Mouse (Mus musculus) heart, embryonic 10.5 days (tissue): ENCODE data around the gene Slc5a9. TPM values are rescaled to one million over a fixed set of nuclear protein-coding genes. Genes with fewer than 3 reads are reported as not detected.

Source experiments
- DNase-seq: peaks from one replicate; pipeline ENCODE4 v3.0.0-alpha.2; 2017; ENCODE audit warnings: low spot score
- H3K27ac ChIP-seq: fragments of 300-500 bp; sonication (generic); 2 replicates; pipeline ENCODE4 v1.5.1; 2016; ENCODE audit warnings: mild to moderate bottlenecking
- H3K27me3 ChIP-seq: fragments of 300-500 bp; sonication (generic); 2 replicates; pipeline ENCODE4 v1.6.1; 2016; ENCODE audit warnings: mild to moderate bottlenecking; ENCODE audit not compliant: poor library complexity, insufficient read depth, severe bottlenecking
- H3K36me3 ChIP-seq: fragments of 300-500 bp; sonication (generic); 2 replicates; pipeline ENCODE4 v1.6.1; 2016; ENCODE audit warnings: mild to moderate bottlenecking, moderate library complexity
- H3K4me1 ChIP-seq: fragments of 300-500 bp; sonication (generic); 2 replicates; pipeline ENCODE4 v1.6.1; 2016; ENCODE audit warnings: mild to moderate bottlenecking
- H3K4me3 ChIP-seq: fragments of 300-500 bp; sonication (generic); 2 replicates; pipeline ENCODE4 v1.5.1; 2016; ENCODE audit warnings: mild to moderate bottlenecking, moderate library complexity
- H3K9me3 ChIP-seq: fragments of 300-500 bp; sonication (generic); 2 replicates; pipeline ENCODE4 v1.6.1; 2016; ENCODE audit warnings: mild to moderate bottlenecking, moderate library complexity
- WGBS: fragments of 180-500 bp; shearing (Covaris S2); methylation state at CpG from one replicate; pipeline ENCODE4 v1.1.7; 2016; 5-methylcytosine and 5-hydroxymethylcytosine counted together
- polyA plus RNA-seq: library from polyadenylated mRNA; unstranded; fragments of >200 nt; fragmentation: Nextera tagmentation; extraction: Ambion mirVana; gene quantifications from 2 replicates; pipeline ENCODE4 v1.2.1, GENCODE M21; 2016

The Slc5a9 gene
- polyA plus RNA-seq, 1 experiment from 2014 or later = 0.30 TPM

DNA sequence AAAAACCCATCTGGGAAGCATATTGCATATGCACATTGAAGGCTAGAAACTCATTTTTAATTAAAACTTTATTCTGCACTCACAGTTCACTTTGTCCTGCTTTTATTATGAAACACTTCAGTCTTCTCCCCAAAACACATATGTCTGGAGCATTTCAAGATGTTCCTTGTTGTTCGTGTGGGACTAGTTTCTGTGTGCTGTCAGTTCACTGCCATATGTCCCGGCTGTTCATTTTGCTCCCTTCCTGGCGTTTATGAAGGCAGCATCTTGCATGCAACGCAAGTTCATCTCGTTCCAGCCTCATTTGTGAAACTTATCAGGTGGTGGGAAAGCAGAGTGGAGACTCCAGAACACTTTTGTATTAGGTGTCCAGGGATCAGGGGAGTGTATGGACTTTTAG, 36.0 kb downstream of the Slc5a9 start:
- no peaks in the 10 kb centered on the region for H3K27me3 ChIP-seq
- no peak overlapping the region for H3K27ac ChIP-seq
- H3K36me3 ChIP-seq = no peaks in the 10 kb centered on the region
- no peaks in the 10 kb centered on the region for H3K4me1 ChIP-seq
- no peak for DNase-seq
- no peaks in the 10 kb centered on the region for H3K9me3 ChIP-seq
- WGBS = 80% methylated on average over 5 of the region's 5 CpGs
- H3K4me3 ChIP-seq = no peak overlapping the region

GRCm38 (mm10) chr4:111852626-111853025, 50.1 kb downstream of the Slc5a9 start:
- no peak for DNase-seq
- no peak overlapping the region for H3K4me3 ChIP-seq
- no peaks in the 10 kb centered on the region for H3K36me3 ChIP-seq
- H3K4me1 ChIP-seq = no peaks in the 10 kb centered on the region
- H3K27ac ChIP-seq = no peak overlapping the region
- H3K9me3 ChIP-seq = no peaks in the 10 kb centered on the region
- H3K27me3 ChIP-seq = no peaks in the 10 kb centered on the region

DNA sequence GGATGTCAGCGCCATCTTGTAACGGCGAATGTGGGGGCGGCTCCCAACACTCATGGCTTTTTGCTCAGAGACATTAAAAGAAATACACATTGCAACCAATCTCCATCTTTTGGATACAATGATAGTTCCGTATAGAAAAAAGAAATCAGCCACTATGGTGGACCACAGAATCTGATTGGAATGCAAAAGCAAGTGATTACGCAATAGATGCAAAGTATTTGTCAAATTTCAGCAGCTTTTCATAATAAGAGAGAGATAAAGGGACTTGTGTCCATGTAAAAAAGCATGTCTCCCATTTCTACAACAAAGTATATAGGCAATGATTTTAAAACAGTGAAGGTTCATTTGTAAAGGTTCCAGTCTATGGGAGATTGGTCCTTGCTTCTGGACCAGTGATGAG, 63.8 kb downstream of the Slc5a9 start:
- Histone ChIP-seq H3K4me1 (no peaks in the 10 kb centered on the region), H3K36me3 (no peaks in the 10 kb centered on the region), H3K27ac (no peak overlapping the region), H3K4me3 (no peak overlapping the region), H3K27me3 (no peaks in the 10 kb centered on the region), H3K9me3 (no peaks in the 10 kb centered on the region)
- no peak for DNase-seq
- WGBS = 90% methylated on average over 6 of the region's 6 CpGs

Other genes with a start within 250 kb of the Slc5a9 start
- gene Spata6, start 182.9 kb downstream of the Slc5a9 start, polyA plus RNA-seq = 22.3 and 24.4 TPM in 2 replicates
- gene Skint8, start 16.5 kb upstream of the Slc5a9 start, polyA plus RNA-seq = not detected in 2 replicates
- gene Skint7, start 70.0 kb upstream of the Slc5a9 start, polyA plus RNA-seq = not detected in 2 replicates
- gene Skint1, start 103.4 kb upstream of the Slc5a9 start, polyA plus RNA-seq = not detected in 2 replicates
- not detected in 2 replicates for gene Skint4, start 169.1 kb upstream of the Slc5a9 start, polyA plus RNA-seq